ENCODE assay signal across 9 mouse cellular contexts in genomic region chr3:90613461-90614147, GRCm38 (mm10). TPM values are rescaled to one million over a fixed set of nuclear protein-coding genes. Genes with fewer than 3 reads are reported as not detected.
DNase-seq lines count a peak whose midpoint lies in the region; ATAC-seq and TF ChIP-seq lines count a peak whose summit lies in the region.
"Had no signal": no experiment of that assay in that cellular context is flagged by ENCODE, and none has a peak within 500 bp of the region (broad histone marks: within the 10 kb centered on the region; RNA-seq: fewer than 3 reads in every experiment).

No protein-coding gene starts in this region.

- WGBS in lung, embryonic 16.5 days = 57% methylated on average over 7 of the region's 7 CpGs
- 47% methylated on average over 7 of the region's 7 CpGs for WGBS in embryonic facial prominence, embryonic 15.5 days
- 66% methylated on average over 7 of the region's 7 CpGs for WGBS in limb, embryonic 10.5 days
- 72% methylated on average over 7 of the region's 7 CpGs for WGBS in small intestine, adult 2 months

- H3K4me1 ChIP-seq in lung, embryonic 16.5 days (replicated peaks; ENCODE audit: control insufficient read depth, insufficient read depth, low read length) = peaks cover 23% of the 10 kb centered on the region
- peaks cover 35% of the 10 kb centered on the region for H3K4me1 ChIP-seq in embryonic facial prominence, embryonic 15.5 days
- H3K4me1 ChIP-seq in limb, embryonic 10.5 days = peaks cover 20% of the 10 kb centered on the region
- peaks cover 25% of the 10 kb centered on the region for H3K4me1 ChIP-seq in small intestine, adult 2 months (ENCODE audit: control insufficient read depth, insufficient read depth, insufficient read length, low read length)

- peak overlapping the region; percentile 63 for H3K9ac ChIP-seq in lung, embryonic 16.5 days (ENCODE audit: low read length)
- H3K9ac ChIP-seq in embryonic facial prominence, embryonic 15.5 days = no peak overlapping the region

- intact Hi-C loops in left cerebral cortex, postnatal 14 days (cut with DNase I) = loop anchor here (2.0 kb wide), 2 partner anchors 27 to 123 kb away; partner anchors contain the start of gene Snapin

- no peak for DNase-seq in lung, postnatal 36 days
- DNase-seq in limb, embryonic 10.5 days (ENCODE audit: low spot score) = no peak
- DNase-seq in left cerebral cortex, postnatal 14 days (ENCODE audit: low spot score in 2 of 2) = no peak
- no peak for DNase-seq in thymus, postnatal 10 days (ENCODE audit: low spot score in 2 of 2)

- peak overlapping the region; percentile 73 for H3K4me2 ChIP-seq in lung, embryonic 16.5 days (ENCODE audit: low read depth, low read length)
- H3K4me2 ChIP-seq in embryonic facial prominence, embryonic 15.5 days (replicated peaks) = peak overlapping the region; percentile 74

- H3K27ac ChIP-seq in lung, embryonic 16.5 days (ENCODE audit: low read length) = no peak overlapping the region; the same call in 1 of the 2 replicates
- peak overlapping the region; percentile 44; the same call in 1 of the 2 replicates for H3K27ac ChIP-seq in embryonic facial prominence, embryonic 15.5 days (replicated peaks)
- peak overlapping the region; percentile 68; the same call in 1 of the 2 replicates for H3K27ac ChIP-seq in limb, embryonic 10.5 days
- peak overlapping the region; percentile 40 for H3K27ac ChIP-seq in small intestine, adult 2 months (ENCODE audit: insufficient read depth, low read depth, low read length)

- no peaks in the 10 kb centered on the region for H3K27me3 ChIP-seq in lung, embryonic 16.5 days (ENCODE audit: control insufficient read depth, insufficient read depth, low read depth, low read length)
- H3K27me3 ChIP-seq in embryonic facial prominence, embryonic 15.5 days = no peaks in the 10 kb centered on the region
- H3K27me3 ChIP-seq in limb, embryonic 10.5 days (ENCODE audit: low read depth, poor library complexity, severe bottlenecking) = peaks cover 10% of the 10 kb centered on the region
- H3K27me3 ChIP-seq in small intestine, adult 2 months (ENCODE audit: control insufficient read depth, insufficient read depth, low read length) = no peaks in the 10 kb centered on the region

- TF ChIP-seq CTCF in small intestine, adult 2 months (IDR thresholded peaks at IDR 0.05; ENCODE audit: extremely low read depth, insufficient read length, insufficient replicate concordance, low read depth, low read length) = no peak

- peak overlapping the region; percentile 48 for H3K4me3 ChIP-seq in lung, embryonic 16.5 days (ENCODE audit: low read length)
- H3K4me3 ChIP-seq in embryonic facial prominence, embryonic 15.5 days (replicated peaks) = peak overlapping the region; percentile 44
- peak overlapping the region; percentile 51 for H3K4me3 ChIP-seq in limb, embryonic 10.5 days
- H3K4me3 ChIP-seq in small intestine, adult 2 months (ENCODE audit: low read depth, low read length) = peak overlapping the region; percentile 61

- no peak for TF ChIP-seq POLR2A in small intestine, adult 2 months (IDR thresholded peaks at IDR 0.05; ENCODE audit: low read depth, low read length)

- no peak for ATAC-seq in lung, embryonic 16.5 days (ENCODE audit: low read depth)
- ATAC-seq in embryonic facial prominence, embryonic 15.5 days (ENCODE audit: insufficient number of reproducible peaks, low FRiP score, low TSS enrichment, low read depth) = no peak
- no peak for ATAC-seq in megakaryocyte-erythroid progenitor cell, adult 5-6 weeks (replicated peaks; ENCODE audit: low FRiP score, low TSS enrichment, poor library complexity, severe bottlenecking)

- no peaks in the 10 kb centered on the region for H3K36me3 ChIP-seq in lung, embryonic 16.5 days (ENCODE audit: control insufficient read depth, insufficient read depth, low read length)
- no peaks in the 10 kb centered on the region for H3K36me3 ChIP-seq in embryonic facial prominence, embryonic 15.5 days
- H3K36me3 ChIP-seq in limb, embryonic 10.5 days = no peaks in the 10 kb centered on the region
- no peaks in the 10 kb centered on the region for H3K36me3 ChIP-seq in small intestine, adult 2 months (ENCODE audit: control insufficient read depth, insufficient read depth, low read length)

- H3K9me3 ChIP-seq in lung, embryonic 16.5 days (ENCODE audit: control insufficient read depth, low read length) = no peaks in the 10 kb centered on the region; the same call in 1 of the 2 replicates
- no peaks in the 10 kb centered on the region for H3K9me3 ChIP-seq in embryonic facial prominence, embryonic 15.5 days (replicated peaks)
- H3K9me3 ChIP-seq in limb, embryonic 10.5 days (replicated peaks) = no peaks in the 10 kb centered on the region

RNA-seq across cellular contexts. Expression of gene S100a6, which starts 0.9 kb away (rescaled TPM):
- 184 and 203 TPM in 2 replicates for polyA plus RNA-seq in lung, embryonic 16.5 days (2015; fragmentation: Nextera tagmentation; extraction: Ambion mirVana)
- 449 and 474 TPM in 2 replicates for polyA plus RNA-seq in embryonic facial prominence, embryonic 15.5 days (2015; fragmentation: Nextera tagmentation; extraction: Ambion mirVana)
- polyA plus RNA-seq in limb, embryonic 10.5 days (2016; fragmentation: Nextera tagmentation; extraction: Ambion mirVana) = 11.4 and 11.6 TPM in 2 replicates
- polyA plus RNA-seq in small intestine, adult 2 months (2012; rRNA removed) = 234 and 369 TPM in 2 replicates
- 2.0 and 21.9 TPM in 2 replicates for total RNA-seq in megakaryocyte-erythroid progenitor cell, adult 5-6 weeks (2014; fragmentation: Nextera tagmentation)
- total RNA-seq in megakaryocyte-erythroid progenitor cell, adult 5-6 weeks (2017) = 0.94 TPM in 1 of 2 replicates, not detected in the other
- 10 to 100 TPM; 30.8 to 35.1 TPM for total RNA-seq in left cerebral cortex, postnatal 14 days (2021)

RNA-seq across cellular contexts. Expression of gene S100a5, which starts 5.3 kb away (rescaled TPM):
- polyA plus RNA-seq in lung, embryonic 16.5 days (2015; fragmentation: Nextera tagmentation; extraction: Ambion mirVana) = not detected in 2 replicates
- polyA plus RNA-seq in embryonic facial prominence, embryonic 15.5 days (2015; fragmentation: Nextera tagmentation; extraction: Ambion mirVana) = 2.8 and 3.1 TPM in 2 replicates
- polyA plus RNA-seq in limb, embryonic 10.5 days (2016; fragmentation: Nextera tagmentation; extraction: Ambion mirVana) = not detected in 2 replicates
- not detected in 2 replicates for polyA plus RNA-seq in small intestine, adult 2 months (2012; rRNA removed)
- not detected in 2 replicates for total RNA-seq in megakaryocyte-erythroid progenitor cell, adult 5-6 weeks (2014; fragmentation: Nextera tagmentation)
- not detected in 2 replicates for total RNA-seq in megakaryocyte-erythroid progenitor cell, adult 5-6 weeks (2017)
- not detected for total RNA-seq in left cerebral cortex, postnatal 14 days (2021)
- total RNA-seq: layer of hippocampus, postnatal 14 days had no signal

RNA-seq across cellular contexts. Expression of gene S100a4, which starts 10.0 kb away (rescaled TPM):
- polyA plus RNA-seq in lung, embryonic 16.5 days (2015; fragmentation: Nextera tagmentation; extraction: Ambion mirVana) = 12.1 and 12.8 TPM in 2 replicates
- 24.9 and 31.5 TPM in 2 replicates for polyA plus RNA-seq in embryonic facial prominence, embryonic 15.5 days (2015; fragmentation: Nextera tagmentation; extraction: Ambion mirVana)
- polyA plus RNA-seq in limb, embryonic 10.5 days (2016; fragmentation: Nextera tagmentation; extraction: Ambion mirVana) = 0.34 and 0.64 TPM in 2 replicates
- polyA plus RNA-seq in small intestine, adult 2 months (2012; rRNA removed) = 1.8 and 3.7 TPM in 2 replicates
- total RNA-seq in megakaryocyte-erythroid progenitor cell, adult 5-6 weeks (2014; fragmentation: Nextera tagmentation) = 3.8 TPM in 1 of 2 replicates, not detected in the other
- total RNA-seq in megakaryocyte-erythroid progenitor cell, adult 5-6 weeks (2017) = 6.7 and 23.6 TPM in 2 replicates
- 1 to 10 TPM; 6.8 to 7.0 TPM for total RNA-seq in left cerebral cortex, postnatal 14 days (2021)

RNA-seq across cellular contexts. Expression of gene Gm42674, which starts 11.9 kb away (rescaled TPM):
- polyA plus RNA-seq in lung, embryonic 16.5 days (2015; fragmentation: Nextera tagmentation; extraction: Ambion mirVana) = not detected in 2 replicates
- polyA plus RNA-seq in embryonic facial prominence, embryonic 15.5 days (2015; fragmentation: Nextera tagmentation; extraction: Ambion mirVana) = not detected in 2 replicates
- polyA plus RNA-seq in limb, embryonic 10.5 days (2016; fragmentation: Nextera tagmentation; extraction: Ambion mirVana) = not detected in 2 replicates
- polyA plus RNA-seq in small intestine, adult 2 months (2012; rRNA removed) = not detected in 2 replicates
- not detected in 2 replicates for total RNA-seq in megakaryocyte-erythroid progenitor cell, adult 5-6 weeks (2014; fragmentation: Nextera tagmentation)
- not detected in 2 replicates for total RNA-seq in megakaryocyte-erythroid progenitor cell, adult 5-6 weeks (2017)
- total RNA-seq in left cerebral cortex, postnatal 14 days (2021) = not detected
- total RNA-seq: layer of hippocampus, postnatal 14 days had no signal

RNA-seq across cellular contexts. Expression of gene S100a2, which starts 23.6 kb away (rescaled TPM):
- not detected in 2 replicates for polyA plus RNA-seq in lung, embryonic 16.5 days (2015; fragmentation: Nextera tagmentation; extraction: Ambion mirVana)
- polyA plus RNA-seq in embryonic facial prominence, embryonic 15.5 days (2015; fragmentation: Nextera tagmentation; extraction: Ambion mirVana) = not detected in 2 replicates
- polyA plus RNA-seq in limb, embryonic 10.5 days (2016; fragmentation: Nextera tagmentation; extraction: Ambion mirVana) = not detected in 2 replicates
- polyA plus RNA-seq in small intestine, adult 2 months (2012; rRNA removed) = not detected in 2 replicates
- not detected in 2 replicates for total RNA-seq in megakaryocyte-erythroid progenitor cell, adult 5-6 weeks (2014; fragmentation: Nextera tagmentation)
- not detected in 2 replicates for total RNA-seq in megakaryocyte-erythroid progenitor cell, adult 5-6 weeks (2017)
- not detected for total RNA-seq in left cerebral cortex, postnatal 14 days (2021)
- total RNA-seq: layer of hippocampus, postnatal 14 days had no signal

Comparison
In these comparisons a context has a peak if more than half of its experiments do, and no peak if none do; other contexts are left out.
1. RNA of gene S100a6, which starts 0.9 kb away (polyA plus RNA-seq): 449 to 474 TPM in embryonic facial prominence, embryonic 15.5 days, 234 to 369 TPM in small intestine, adult 2 months and 184 to 203 TPM in lung, embryonic 16.5 days; 11.4 to 11.6 TPM in limb, embryonic 10.5 days; every median in the first group is over 10 times any median in the second.
2. Peak in every context shown above with its lines, with median percentiles within 50 percentile points of each other: H3K4me3 ChIP-seq.